Mouse (Mus musculus): Measurements from ENCODE around the gene Rps23. TPM values are rescaled to one million over a fixed set of nuclear protein-coding genes. Genes with fewer than 3 reads are reported as not detected.

Gene Rps23
- total RNA-seq, 2 experiments from 2014 or later = 608 to 650 TPM

DNA sequence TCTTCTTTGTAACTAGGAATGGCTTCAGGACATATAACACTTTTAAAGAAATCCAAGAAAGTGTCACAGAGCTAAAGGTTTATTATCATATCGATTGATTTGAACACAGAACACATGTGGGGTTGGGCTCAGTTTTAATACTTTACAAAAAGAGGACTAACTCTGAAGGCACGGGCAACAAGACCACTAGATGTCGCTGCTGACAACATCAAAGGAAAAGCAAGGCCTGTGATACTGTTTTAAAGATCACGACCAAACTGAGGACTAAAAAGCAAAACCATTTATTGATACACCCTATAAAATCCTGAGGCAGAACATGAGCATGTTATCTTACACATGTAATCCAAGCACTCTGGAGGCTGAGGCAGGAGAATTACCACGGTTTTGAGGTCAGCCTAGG, 7.1 kb downstream of the Rps23 start:
- peak; percentile 14 to 30 for DNase-seq (ENCODE audit: low spot score in 2 of 2)

DNA sequence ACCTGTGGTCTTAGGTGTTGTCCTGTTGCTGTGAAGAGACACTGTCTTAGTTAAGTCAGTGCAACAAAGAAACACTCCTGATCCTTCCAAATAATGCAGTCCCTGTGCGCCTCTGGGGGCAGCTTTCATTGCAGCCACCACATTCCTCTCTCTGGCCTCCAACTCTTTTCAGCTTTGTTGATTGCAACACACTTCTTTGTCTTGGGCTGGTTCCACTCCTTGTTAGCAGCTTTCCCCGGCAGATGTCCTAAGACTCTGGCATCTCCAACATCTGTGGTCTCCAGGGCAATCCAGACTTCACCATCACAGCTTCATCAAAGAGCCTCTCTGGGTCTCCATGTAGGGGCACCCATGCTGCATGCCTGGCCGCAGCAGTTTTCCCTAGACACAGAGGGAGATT, 10.5 kb downstream of the Rps23 start:
- no peak for DNase-seq (ENCODE audit: low spot score in 2 of 2)

DNA sequence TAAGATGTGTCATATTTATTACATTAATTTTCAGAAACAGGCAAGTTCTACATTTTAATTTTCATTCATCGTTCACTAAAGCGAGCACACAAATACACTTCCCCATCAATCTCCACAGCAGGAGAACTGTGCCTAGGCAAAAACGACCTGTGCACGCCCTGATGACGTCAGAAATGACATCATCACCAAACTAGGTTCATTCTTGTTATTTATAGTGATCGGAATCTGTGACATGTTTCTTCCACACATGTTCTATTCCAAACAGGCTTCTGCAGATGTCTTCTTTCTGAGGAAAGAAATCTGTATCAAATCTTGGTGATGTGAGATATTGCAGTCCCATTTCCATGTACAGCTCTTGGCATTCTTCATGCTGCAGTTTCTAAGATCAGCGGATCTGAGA, 13.1 kb downstream of the Rps23 start:
- no peak for DNase-seq (ENCODE audit: low spot score in 2 of 2)

DNA sequence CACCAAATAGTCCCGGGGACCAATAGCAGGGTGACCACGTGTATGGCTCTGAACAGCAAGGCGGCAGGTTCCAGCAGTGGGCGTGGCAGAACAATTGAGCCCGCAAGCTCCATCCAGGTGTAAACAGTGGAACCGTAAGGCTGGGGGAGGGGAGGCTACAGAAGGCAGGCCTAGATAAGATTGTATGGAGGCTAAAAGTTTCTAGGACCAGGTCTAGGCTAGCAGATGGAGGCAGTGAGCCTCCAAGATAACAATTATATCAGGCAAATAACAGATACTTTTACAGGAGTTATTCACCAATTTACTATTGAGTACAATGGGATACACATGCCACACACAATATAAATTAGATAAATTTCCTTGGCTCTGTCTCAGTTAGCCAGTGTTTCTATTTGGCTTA, 16.4 kb downstream of the Rps23 start:
- no peak for DNase-seq (ENCODE audit: low spot score in 2 of 2)

DNA sequence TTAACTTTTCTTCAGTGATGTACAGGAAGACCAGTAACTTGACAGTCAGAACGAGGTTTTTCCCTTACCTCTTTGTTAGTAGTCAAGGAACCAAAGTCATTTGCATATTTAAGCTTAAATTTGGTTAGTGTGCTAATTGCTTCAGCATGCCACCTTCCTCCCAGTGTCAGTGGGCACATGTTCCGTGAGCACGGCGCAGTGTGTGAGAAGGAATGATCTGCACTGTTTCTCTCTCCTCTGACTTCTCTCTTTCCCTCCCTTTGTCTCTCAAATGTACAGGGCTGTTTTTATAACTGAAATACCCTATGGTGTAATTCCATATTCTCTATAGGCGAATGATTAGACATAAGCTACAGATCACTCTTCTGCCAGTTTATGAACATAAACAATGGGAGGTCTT, 16.8 kb downstream of the Rps23 start:
- no peak for DNase-seq (ENCODE audit: low spot score in 2 of 2)

DNA sequence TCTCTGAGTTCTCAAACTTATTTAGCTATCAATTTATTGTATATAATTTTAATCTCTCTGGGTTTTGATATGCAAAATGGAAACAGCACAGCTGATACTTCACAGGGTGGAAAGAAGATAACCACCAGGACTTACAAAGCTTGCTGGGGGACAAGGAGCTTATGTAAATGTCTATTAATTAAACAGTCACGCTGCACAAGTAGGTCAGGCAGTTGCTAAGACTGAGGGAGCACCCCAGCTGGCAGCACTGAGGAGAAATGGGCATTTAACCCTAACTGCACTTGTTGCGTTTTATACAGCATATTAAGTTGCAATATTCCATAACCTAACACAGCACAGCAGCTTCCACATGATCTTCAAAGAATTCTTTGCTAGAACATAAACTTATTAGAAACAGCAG, 36.1 kb downstream of the Rps23 start:
- DNase-seq (ENCODE audit: low spot score in 2 of 2) = no peak

DNA sequence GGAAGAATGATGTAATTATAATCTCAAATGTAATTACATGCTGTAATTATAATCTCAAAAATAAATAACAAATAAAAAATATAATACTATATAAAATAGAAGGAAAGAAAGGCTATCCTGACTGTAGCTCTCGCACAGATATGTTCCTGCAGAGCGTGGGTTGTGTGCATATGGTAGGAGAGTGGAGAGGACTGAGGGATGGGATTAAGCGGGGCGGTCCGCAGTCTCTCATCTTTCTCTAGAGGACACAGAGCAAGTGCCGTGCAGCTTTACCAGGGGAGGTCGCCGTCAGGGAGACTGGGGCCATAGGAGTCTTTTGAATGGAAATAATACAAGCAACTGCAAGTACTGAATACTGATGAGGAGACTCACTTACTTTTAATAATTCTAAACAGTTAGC, 37.8 kb downstream of the Rps23 start:
- DNase-seq (ENCODE audit: low spot score in 2 of 2) = no peak

DNA sequence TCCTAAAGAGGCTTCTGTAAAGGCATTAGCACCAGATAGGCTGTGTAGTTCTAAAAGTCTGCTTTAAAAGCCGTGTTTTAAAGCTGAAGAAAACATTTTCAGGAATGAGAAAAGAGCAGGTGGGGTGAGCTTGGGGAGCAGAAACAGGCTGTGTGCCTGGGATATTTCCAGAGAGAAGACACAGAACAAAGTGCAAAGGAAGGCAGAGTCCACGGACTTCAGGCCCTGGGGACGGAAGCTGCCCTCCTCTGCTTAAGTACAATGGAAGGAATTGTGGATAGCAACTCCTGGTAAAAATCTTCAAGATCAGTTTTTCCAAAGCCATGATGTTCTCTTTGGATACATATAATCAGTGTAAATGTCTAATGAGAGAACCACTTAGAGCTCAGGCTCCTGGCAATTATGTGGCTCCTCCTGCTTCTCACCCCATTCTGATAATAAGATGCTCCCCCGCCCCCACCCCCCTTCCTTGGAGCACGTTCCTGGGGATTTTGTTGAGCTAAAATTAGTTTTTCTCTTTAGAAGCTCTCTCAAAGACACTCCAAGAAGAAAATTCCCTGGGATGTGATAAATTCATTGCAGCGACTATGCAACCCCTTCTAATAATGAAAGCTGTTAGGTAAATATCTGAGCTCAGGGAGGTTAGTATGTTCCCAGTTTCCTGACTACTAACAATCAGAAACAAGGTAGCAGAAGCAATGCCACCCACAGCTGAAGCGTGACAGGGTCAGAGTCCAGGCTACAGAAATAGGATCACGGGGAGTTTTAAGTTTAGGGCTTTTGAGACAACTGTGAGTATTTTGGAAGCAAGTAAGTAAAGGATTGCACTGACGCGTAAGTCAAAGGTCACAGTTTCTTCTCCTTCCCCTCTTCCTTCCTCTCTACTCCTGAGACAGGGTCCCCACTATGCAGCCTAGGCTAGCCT, 40.3 kb downstream of the Rps23 start:
- no peak for DNase-seq (ENCODE audit: low spot score in 2 of 2)

DNA sequence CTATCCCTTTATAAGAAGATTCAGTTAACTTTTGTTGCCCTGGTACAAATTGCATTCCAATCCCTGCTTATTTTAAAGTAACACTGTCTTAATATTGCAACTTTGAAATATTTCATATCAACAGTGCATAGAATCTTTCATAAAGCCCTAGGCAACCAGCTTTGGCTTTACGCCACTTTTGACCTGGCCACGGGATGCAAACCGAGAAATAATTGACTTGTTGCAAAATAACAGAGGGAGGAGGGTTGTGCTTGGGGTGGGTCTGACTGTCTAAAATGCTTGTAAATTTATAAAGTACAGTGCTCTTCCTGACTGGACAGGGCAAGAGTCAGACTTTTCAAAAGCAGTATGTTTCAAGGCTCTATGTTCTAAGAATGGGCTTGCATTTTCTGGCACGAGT, 41.8 kb downstream of the Rps23 start:
- DNase-seq (ENCODE audit: low spot score in 2 of 2) = no peak

DNA sequence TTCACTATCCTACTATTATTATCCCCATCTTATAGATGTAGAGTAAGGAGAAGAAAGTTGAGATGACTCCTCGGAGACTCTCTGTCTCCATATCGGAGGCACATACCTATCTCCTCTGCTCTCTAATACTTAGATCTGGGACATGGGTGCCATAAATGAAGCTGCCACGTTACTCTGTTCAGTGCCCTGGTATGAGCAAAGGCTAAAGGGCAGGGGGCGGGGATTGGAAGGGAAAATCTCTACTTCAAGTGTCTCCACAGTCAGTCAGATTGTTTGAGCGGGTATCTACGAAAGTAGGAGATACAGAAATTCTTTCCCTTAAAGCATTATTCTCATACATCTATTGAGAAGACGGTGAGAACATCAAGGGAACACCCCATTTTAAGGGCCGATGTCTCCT, 43.2 kb downstream of the Rps23 start:
- DNase-seq (ENCODE audit: low spot score in 2 of 2) = no peak

DNA sequence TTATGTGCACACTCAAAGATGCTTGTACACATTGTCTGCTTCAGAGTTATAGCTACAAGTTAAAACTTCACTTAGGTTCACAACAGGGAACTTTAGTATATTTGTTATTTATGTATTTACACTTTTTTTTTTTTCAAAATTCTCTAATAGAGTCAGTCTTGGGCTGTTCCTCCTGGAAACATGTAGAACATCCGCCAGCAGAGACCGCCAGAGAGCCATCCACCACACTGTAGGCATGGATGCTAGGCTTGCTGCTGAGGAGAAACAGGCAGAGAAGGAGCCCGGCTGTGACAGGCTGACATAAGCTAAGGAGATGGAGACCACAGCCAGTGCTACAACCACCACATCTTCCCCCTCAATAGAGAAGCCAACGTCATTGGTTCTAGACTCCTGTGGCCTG, 44.7 kb downstream of the Rps23 start:
- peak; percentile 26 to 50 for DNase-seq (ENCODE audit: low spot score in 2 of 2)

DNA sequence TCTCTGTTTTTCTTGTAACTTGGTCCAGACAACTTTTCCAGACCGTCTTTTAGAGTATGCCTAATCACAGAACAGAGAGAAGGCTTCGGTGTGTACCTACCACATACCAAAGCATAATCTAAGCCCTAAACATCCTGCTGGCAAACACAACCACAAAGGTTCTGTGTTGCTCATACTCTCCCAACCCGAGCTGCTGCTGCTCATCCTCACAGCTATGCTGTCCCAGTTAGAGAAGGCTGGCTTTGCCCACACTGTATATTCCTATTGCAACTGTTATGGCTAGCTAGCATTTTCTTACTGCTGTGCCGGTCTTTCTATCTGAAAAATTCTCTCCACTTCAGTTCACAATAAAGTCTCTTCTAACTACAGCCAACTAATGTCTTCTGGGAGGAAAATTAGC, 46.2 kb downstream of the Rps23 start:
- DNase-seq (ENCODE audit: low spot score in 2 of 2) = no peak

DNA sequence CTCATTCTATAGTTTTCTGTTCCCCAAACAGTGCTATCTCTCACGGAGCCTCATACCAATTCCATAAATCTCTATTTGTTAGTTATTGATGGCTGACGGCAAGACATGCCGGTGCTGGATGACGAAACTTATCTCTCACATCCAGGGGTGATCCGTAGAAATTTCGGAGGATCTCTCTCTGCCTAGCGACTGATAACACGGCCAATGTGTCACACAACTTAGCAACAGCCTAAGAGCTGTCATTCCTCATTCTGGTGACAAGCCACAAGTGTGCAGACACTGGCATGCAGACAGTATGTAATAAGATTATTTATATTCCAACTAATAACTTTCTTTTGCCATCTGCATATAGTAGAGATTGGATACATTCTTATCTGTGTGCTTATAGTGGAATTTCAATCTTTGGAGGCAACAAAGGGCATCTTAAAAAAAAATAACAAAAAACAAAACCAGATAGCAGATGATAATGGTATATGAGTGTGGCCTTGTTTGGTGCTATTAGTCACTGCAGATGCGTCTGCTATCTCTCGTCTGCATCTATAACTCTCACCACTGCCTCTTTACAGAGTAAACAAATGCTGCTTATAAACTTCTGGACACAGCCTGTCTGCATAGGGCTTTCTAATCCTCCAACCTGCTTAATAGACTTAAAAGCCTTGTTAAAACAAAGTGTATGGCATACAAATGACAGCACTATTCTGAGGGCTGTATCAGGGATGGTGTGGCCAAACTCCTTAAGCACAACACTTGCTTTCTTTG, 47.7 kb downstream of the Rps23 start:
- no peak for DNase-seq (ENCODE audit: low spot score in 2 of 2)

DNA sequence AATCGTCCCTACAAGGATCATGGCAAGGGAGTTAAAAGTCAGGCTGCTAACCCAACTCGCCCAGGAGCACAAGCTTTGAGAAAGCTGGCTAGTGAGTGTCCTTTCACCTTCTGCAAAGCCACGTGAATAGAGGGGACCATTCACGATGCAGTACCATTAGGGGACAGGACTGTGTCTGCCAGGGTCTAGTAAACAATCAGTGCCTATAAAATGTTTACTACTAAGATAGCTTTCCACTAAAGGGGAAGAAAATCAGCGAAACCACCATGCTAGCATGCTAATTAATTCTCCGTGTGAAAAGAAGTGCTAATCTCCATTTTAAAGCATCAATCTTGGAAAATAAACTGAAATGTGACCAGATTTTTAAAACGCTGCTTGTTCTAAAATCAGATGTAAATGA, 50.7 kb downstream of the Rps23 start:
- DNase-seq (ENCODE audit: low spot score in 2 of 2) = no peak

Other genes starting within 250 kb of the Rps23 start
- gene Atp6ap1l, start 17.6 kb upstream of the Rps23 start, total RNA-seq (2021) = 1 to 10 TPM in 1 of 2 experiments, under 1 TPM in 1; 0.42 to 1.3 TPM